Comparison of ENCODE assay signal across 8 mouse cellular contexts in the genomic region with DNA sequence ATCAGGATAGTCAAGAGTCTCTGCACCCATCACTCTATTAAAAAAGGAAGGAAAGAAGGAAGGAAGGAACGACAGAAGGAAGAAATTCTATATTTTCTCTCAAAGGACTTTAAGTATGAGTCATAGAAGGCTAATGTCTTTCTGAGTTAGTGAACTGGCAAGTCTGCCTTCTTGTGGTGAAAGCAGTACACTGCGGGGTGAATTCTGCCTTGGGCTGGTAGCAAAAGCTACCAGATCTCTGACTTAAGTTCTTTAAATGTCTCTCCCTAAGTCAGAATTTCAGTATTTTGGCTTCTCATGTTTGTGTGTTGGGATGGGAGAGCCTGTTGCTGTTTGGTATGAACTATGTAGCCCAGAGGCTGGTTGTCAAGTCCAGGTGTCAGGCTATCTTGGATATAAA. TPM values are rescaled to one million over a fixed set of nuclear protein-coding genes. Genes with fewer than 3 reads are reported as not detected.
DNase-seq lines count a peak whose midpoint lies in the region; ATAC-seq lines count a peak whose summit lies in the region.

No protein-coding gene starts in this region.

- 0 out of 2 replicates have a peak, but pooled peaks cover 2% of the 10 kb centered on the region for H3K4me1 ChIP-seq in heart, embryonic 16.5 days (ENCODE audit: control insufficient read depth, insufficient read depth, low read length)
- no peaks in the 10 kb centered on the region for H3K4me1 ChIP-seq in limb, embryonic 11.5 days (ENCODE audit: control insufficient read depth, insufficient read depth, low read length)
- H3K4me1 ChIP-seq in midbrain, embryonic 11.5 days (ENCODE audit: control insufficient read depth, insufficient read depth, low read length), result no peaks in the 10 kb centered on the region

- H3K9ac ChIP-seq in heart, embryonic 16.5 days (ENCODE audit: low read length), result peak overlapping the region; percentile 57
- no peak overlapping the region; the same call in 1 of the 2 replicates for H3K9ac ChIP-seq in limb, embryonic 11.5 days (ENCODE audit: low read length)
- peak overlapping the region; percentile 47; the same call in 1 of the 2 replicates for H3K9ac ChIP-seq in midbrain, embryonic 11.5 days (ENCODE audit: low read length)

- peak overlapping the region; percentile 78 for H3K27ac ChIP-seq in heart, embryonic 16.5 days (ENCODE audit: low read length)
- H3K27ac ChIP-seq in limb, embryonic 11.5 days (replicated peaks; ENCODE audit: low read depth, low read length), result no peak overlapping the region; the same call in 1 of the 2 replicates
- no peak overlapping the region for H3K27ac ChIP-seq in midbrain, embryonic 11.5 days (ENCODE audit: low read depth, low read length)

- H3K4me3 ChIP-seq in heart, embryonic 16.5 days (ENCODE audit: low read length), result peak overlapping the region; percentile 61
- peak overlapping the region; percentile 30; the same call in 1 of the 2 replicates for H3K4me3 ChIP-seq in limb, embryonic 11.5 days (ENCODE audit: low read depth, low read length)
- H3K4me3 ChIP-seq in midbrain, embryonic 11.5 days (ENCODE audit: low read depth, low read length), result peak overlapping the region; percentile 39

- WGBS in heart, embryonic 16.5 days, result 19% methylated on average over 2 of the region's 2 CpGs
- 30% methylated on average over 2 of the region's 2 CpGs for WGBS in limb, embryonic 11.5 days
- 31% methylated on average over 2 of the region's 2 CpGs for WGBS in midbrain, embryonic 11.5 days

- H3K9me3 ChIP-seq in heart, embryonic 16.5 days (replicated peaks; ENCODE audit: control insufficient read depth, low read length), result no peaks in the 10 kb centered on the region
- no peaks in the 10 kb centered on the region for H3K9me3 ChIP-seq in limb, embryonic 11.5 days (ENCODE audit: control insufficient read depth, low read length)
- no peaks in the 10 kb centered on the region; the same call in 1 of the 2 replicates for H3K9me3 ChIP-seq in midbrain, embryonic 11.5 days (ENCODE audit: control insufficient read depth, low read length)

- H3K36me3 ChIP-seq in heart, embryonic 16.5 days (ENCODE audit: control insufficient read depth, insufficient read depth), result no peaks in the 10 kb centered on the region
- H3K36me3 ChIP-seq in limb, embryonic 11.5 days (ENCODE audit: control insufficient read depth, insufficient read depth, low read length), result no peaks in the 10 kb centered on the region
- no peaks in the 10 kb centered on the region for H3K36me3 ChIP-seq in midbrain, embryonic 11.5 days (ENCODE audit: control insufficient read depth, insufficient read depth, low read length)

- peak; percentile 25 to 38 for DNase-seq in cerebellum, postnatal 10 days
- DNase-seq in cerebellum, adult 9-11 months, result no peak
- DNase-seq in CD4-positive helper T cell, adult 2 months (ENCODE audit: low read depth, low spot score), result peak; percentile 74
- DNase-seq in limb, embryonic 11.5 days (ENCODE audit: low spot score), result peak; percentile 28
- no peak for DNase-seq in midbrain, embryonic 11.5 days (ENCODE audit: low spot score, missing footprints)
- DNase-seq in thymus, postnatal 4 days, result peak; percentile 53

- peak overlapping the region; percentile 57 for H3K4me2 ChIP-seq in heart, embryonic 16.5 days (ENCODE audit: low read depth, low read length)
- peak overlapping the region; percentile 40 for H3K4me2 ChIP-seq in limb, embryonic 11.5 days (ENCODE audit: low read depth, severe bottlenecking)
- H3K4me2 ChIP-seq in midbrain, embryonic 11.5 days, result peak overlapping the region; percentile 37

- ATAC-seq in common myeloid progenitor, adult 5-6 weeks (replicated peaks; ENCODE audit: low read depth, poor library complexity, severe bottlenecking), result peak; percentile 63
- 0 out of 2 replicates have a peak, but pooled peaks have one; percentile 12 for ATAC-seq in heart, embryonic 16.5 days (replicated peaks; ENCODE audit: extremely low read depth, insufficient read depth, low FRiP score)
- peak; percentile 8; the same call in 1 of the 2 replicates for ATAC-seq in limb, embryonic 11.5 days (ENCODE audit: insufficient number of reproducible peaks, low FRiP score, low TSS enrichment, low read depth)
- ATAC-seq in midbrain, embryonic 11.5 days (ENCODE audit: low FRiP score), result peak; percentile 46

- no peaks in the 10 kb centered on the region; the same call in 1 of the 2 replicates for H3K27me3 ChIP-seq in heart, embryonic 16.5 days (ENCODE audit: control insufficient read depth, insufficient read depth, low read length)
- H3K27me3 ChIP-seq in limb, embryonic 11.5 days (ENCODE audit: control insufficient read depth, insufficient read depth, low read length), result no peaks in the 10 kb centered on the region
- H3K27me3 ChIP-seq in midbrain, embryonic 11.5 days (ENCODE audit: control insufficient read depth, insufficient read depth, low read length), result no peaks in the 10 kb centered on the region

RNA-seq across cellular contexts. Expression of gene Zfp983, which starts 0.5 kb away (rescaled TPM):
- total RNA-seq in common myeloid progenitor, adult 5-6 weeks (2017), result 4.7 and 6.5 TPM in 2 replicates
- polyA plus RNA-seq in heart, embryonic 16.5 days (2015; fragmentation: Nextera tagmentation; extraction: Ambion mirVana), result 2.9 and 3.3 TPM in 2 replicates
- polyA plus RNA-seq in limb, embryonic 11.5 days (2014; fragmentation: Nextera tagmentation; extraction: Ambion mirVana), result 4.8 and 4.9 TPM in 2 replicates
- 8.5 and 9.5 TPM in 2 replicates for polyA plus RNA-seq in midbrain, embryonic 11.5 days (2014; fragmentation: Nextera tagmentation; extraction: Ambion mirVana)

RNA-seq across cellular contexts. Expression of gene Gm10226, which starts 41.7 kb away (rescaled TPM):
- total RNA-seq in common myeloid progenitor, adult 5-6 weeks (2017), result 26.4 TPM in 1 of 2 replicates, not detected in the other
- 4.9 and 7.0 TPM in 2 replicates for polyA plus RNA-seq in heart, embryonic 16.5 days (2015; fragmentation: Nextera tagmentation; extraction: Ambion mirVana)
- polyA plus RNA-seq in limb, embryonic 11.5 days (2014; fragmentation: Nextera tagmentation; extraction: Ambion mirVana), result 9.4 and 10.1 TPM in 2 replicates
- 18.2 and 19.4 TPM in 2 replicates for polyA plus RNA-seq in midbrain, embryonic 11.5 days (2014; fragmentation: Nextera tagmentation; extraction: Ambion mirVana)

RNA-seq across cellular contexts. Expression of gene Zfp760, which starts 57.6 kb away (rescaled TPM):
- total RNA-seq in common myeloid progenitor, adult 5-6 weeks (2017), result 10.9 and 13.4 TPM in 2 replicates
- polyA plus RNA-seq in heart, embryonic 16.5 days (2015; fragmentation: Nextera tagmentation; extraction: Ambion mirVana), result 5.1 and 5.4 TPM in 2 replicates
- 20.8 and 25.8 TPM in 2 replicates for polyA plus RNA-seq in limb, embryonic 11.5 days (2014; fragmentation: Nextera tagmentation; extraction: Ambion mirVana)
- 25.5 and 27.2 TPM in 2 replicates for polyA plus RNA-seq in midbrain, embryonic 11.5 days (2014; fragmentation: Nextera tagmentation; extraction: Ambion mirVana)

Comparison
In these comparisons a context has a peak if more than half of its experiments do, and no peak if none do; other contexts are left out.
1. DNase-seq: peak in cerebellum, postnatal 10 days (2 of 2), CD4-positive helper T cell, adult 2 months (single experiment), limb, embryonic 11.5 days (single experiment) and thymus, postnatal 4 days (single experiment); none in cerebellum, adult 9-11 months (single experiment) and midbrain, embryonic 11.5 days (single experiment).
2. ATAC-seq: peak in every context shown above with its lines; median percentile 63 in common myeloid progenitor, adult 5-6 weeks; 46 in midbrain, embryonic 11.5 days; 12 in heart, embryonic 16.5 days; 8 in limb, embryonic 11.5 days.
3. Peak in every context shown above with its lines, with median percentiles within 50 percentile points of each other: H3K4me2 ChIP-seq and H3K4me3 ChIP-seq.